In genomic region chr8:78340689-78341529, GRCm38 (mm10) we compare ENCODE assay signal across 9 mouse cellular contexts.
A peak's percentile ranks its signal among the peaks of the same experiment; 100 is the strongest.
DNase-seq lines count a peak whose midpoint lies in the region; ATAC-seq lines count a peak whose summit lies in the region.
"Had no signal": no experiment of that assay in that cellular context is flagged by ENCODE, and none has a peak within 500 bp of the region (broad histone marks: within the 10 kb centered on the region; RNA-seq: fewer than 3 reads in every experiment).

No protein-coding gene starts in this region.

- H3K4me3 ChIP-seq in hindbrain, embryonic 11.5 days (ENCODE audit: low read depth, low read length) = no peak overlapping the region
- no peak overlapping the region for H3K4me3 ChIP-seq in midbrain, embryonic 11.5 days (ENCODE audit: low read depth, low read length)
- H3K4me3 ChIP-seq: limb, embryonic 13.5 days had no signal

- H3K4me2 ChIP-seq in hindbrain, embryonic 11.5 days (replicated peaks; ENCODE audit: low read depth, low read length) = no peak overlapping the region
- no peak overlapping the region for H3K4me2 ChIP-seq in midbrain, embryonic 11.5 days
- H3K4me2 ChIP-seq: limb, embryonic 13.5 days had no signal

- peak; percentile 14 for DNase-seq in gastrocnemius, postnatal 14 days
- DNase-seq in gastrocnemius, postnatal 25 days = no peak
- peak; percentile 5 to 19 for DNase-seq in cerebellum, postnatal 25 days
- peak; percentile 25 for DNase-seq in hindbrain, embryonic 11.5 days (ENCODE audit: low spot score)
- peak; percentile 91 for DNase-seq in midbrain, embryonic 11.5 days (ENCODE audit: low spot score, missing footprints)
- DNase-seq in spleen, postnatal 14 days (ENCODE audit: low spot score in 2 of 2) = no peak
- no peak for DNase-seq in ovary, adult 18-20 months (ENCODE audit: low spot score)

- no peaks in the 10 kb centered on the region for H3K27me3 ChIP-seq in hindbrain, embryonic 11.5 days (ENCODE audit: control insufficient read depth, insufficient read depth, low read length)
- no peaks in the 10 kb centered on the region for H3K27me3 ChIP-seq in midbrain, embryonic 11.5 days (ENCODE audit: control insufficient read depth, insufficient read depth, low read length)
- H3K27me3 ChIP-seq: limb, embryonic 13.5 days had no signal

- H3K4me1 ChIP-seq in hindbrain, embryonic 11.5 days (replicated peaks; ENCODE audit: control insufficient read depth, insufficient read depth, low read length) = no peaks in the 10 kb centered on the region
- no peaks in the 10 kb centered on the region for H3K4me1 ChIP-seq in midbrain, embryonic 11.5 days (ENCODE audit: control insufficient read depth, insufficient read depth, low read length)

- no peak overlapping the region for H3K27ac ChIP-seq in hindbrain, embryonic 11.5 days (ENCODE audit: low read depth, low read length)
- peak overlapping the region; percentile 30; the same call in 1 of the 2 replicates for H3K27ac ChIP-seq in midbrain, embryonic 11.5 days (ENCODE audit: low read depth, low read length)
- H3K27ac ChIP-seq: limb, embryonic 13.5 days had no signal

- no peak overlapping the region for H3K9ac ChIP-seq in hindbrain, embryonic 11.5 days (ENCODE audit: low read depth, low read length)
- no peak overlapping the region for H3K9ac ChIP-seq in midbrain, embryonic 11.5 days (ENCODE audit: low read length)
- H3K9ac ChIP-seq: limb, embryonic 13.5 days had no signal

- no peak for ATAC-seq in hindbrain, embryonic 11.5 days (ENCODE audit: low FRiP score)
- peak; percentile 58; the same call in 1 of the 2 replicates for ATAC-seq in midbrain, embryonic 11.5 days (ENCODE audit: low FRiP score)
- no peak for ATAC-seq in CD4-positive, CD25-positive, alpha-beta regulatory T cell, adult 4 months

- no peaks in the 10 kb centered on the region for H3K36me3 ChIP-seq in hindbrain, embryonic 11.5 days (ENCODE audit: control insufficient read depth, insufficient read depth, low read length)
- no peaks in the 10 kb centered on the region for H3K36me3 ChIP-seq in midbrain, embryonic 11.5 days (ENCODE audit: control insufficient read depth, insufficient read depth, low read length)
- H3K36me3 ChIP-seq: limb, embryonic 13.5 days had no signal

- intact Hi-C loops in gastrocnemius, postnatal 14 days (cut with DNase I; ENCODE audit: low total_unique reads) = no loop called here

- 60% methylated on average over 11 of the region's 11 CpGs for WGBS in hindbrain, embryonic 11.5 days
- WGBS in midbrain, embryonic 11.5 days = 64% methylated on average over 11 of the region's 11 CpGs

- H3K9me3 ChIP-seq in hindbrain, embryonic 11.5 days (ENCODE audit: control insufficient read depth, low read length) = no peaks in the 10 kb centered on the region
- H3K9me3 ChIP-seq in midbrain, embryonic 11.5 days (ENCODE audit: control insufficient read depth, low read length) = no peaks in the 10 kb centered on the region
- H3K9me3 ChIP-seq: limb, embryonic 13.5 days had no signal

Comparison
In these comparisons a context has a peak if more than half of its experiments do, and no peak if none do; other contexts are left out.
1. DNase-seq: peak in gastrocnemius, postnatal 14 days (single experiment), cerebellum, postnatal 25 days (2 of 2), hindbrain, embryonic 11.5 days (single experiment) and midbrain, embryonic 11.5 days (single experiment); none in gastrocnemius, postnatal 25 days (single experiment), spleen, postnatal 14 days (0 of 2) and ovary, adult 18-20 months (single experiment).